15 mouse cellular contexts compared by ENCODE assay signal in genomic region chr17:40430446-40430845, GRCm38 (mm10).
DNase-seq lines count a peak whose midpoint lies in the region; ATAC-seq and TF ChIP-seq lines count a peak whose summit lies in the region.
"Had no signal": no experiment of that assay in that cellular context is flagged by ENCODE, and none has a peak within 500 bp of the region (broad histone marks: within the 10 kb centered on the region; RNA-seq: fewer than 3 reads in every experiment).

No protein-coding gene starts in this region.

- no peak overlapping the region for H3K27ac ChIP-seq in forebrain, embryonic 14.5 days (ENCODE audit: low read depth, low read length)
- no peak overlapping the region for H3K27ac ChIP-seq in forebrain, embryonic 13.5 days
- no peak overlapping the region for H3K27ac ChIP-seq in left cerebral cortex, adult 2 months
- H3K27ac ChIP-seq in MEL (ENCODE audit: control insufficient read depth, low read depth, low read length): no peak overlapping the region
- H3K27ac ChIP-seq: limb, embryonic 15.5 days; midbrain, embryonic 12.5 days had no signal

- no peaks in the 10 kb centered on the region for H3K4me1 ChIP-seq in forebrain, embryonic 14.5 days (ENCODE audit: control insufficient read depth, insufficient read depth, low read length)
- no peaks in the 10 kb centered on the region for H3K4me1 ChIP-seq in forebrain, embryonic 13.5 days
- H3K4me1 ChIP-seq in MEL (ENCODE audit: control insufficient read depth in 1 of 2, insufficient read depth in 2 of 2, low read length in 2 of 2): no peaks in the 10 kb centered on the region
- H3K4me1 ChIP-seq: limb, embryonic 15.5 days; midbrain, embryonic 12.5 days had no signal

- no peak for TF ChIP-seq POLR2A in MEL (IDR thresholded peaks at IDR 0.05; ENCODE audit: control insufficient read depth in 1 of 2, insufficient read depth in 1 of 2, low read depth in 1 of 2, low read length in 2 of 2, poor library complexity in 1 of 2)

- ATAC-seq in forebrain, embryonic 14.5 days: no peak
- ATAC-seq in forebrain, embryonic 13.5 days: no peak

- 29% methylated on average over 1 of the region's 1 CpGs for WGBS in forebrain, embryonic 14.5 days
- 41% methylated on average over 1 of the region's 1 CpGs for WGBS in forebrain, embryonic 13.5 days

- H3K9me3 ChIP-seq in forebrain, embryonic 14.5 days (replicated peaks; ENCODE audit: control insufficient read depth, low read length): no peaks in the 10 kb centered on the region
- no peaks in the 10 kb centered on the region for H3K9me3 ChIP-seq in forebrain, embryonic 13.5 days (replicated peaks)
- H3K9me3 ChIP-seq in MEL (replicated peaks; ENCODE audit: insufficient read depth, low read length): no peaks in the 10 kb centered on the region
- H3K9me3 ChIP-seq: limb, embryonic 15.5 days; midbrain, embryonic 12.5 days had no signal

- peak; percentile 29 for DNase-seq in forebrain, embryonic 14.5 days (ENCODE audit: low spot score)
- no peak for DNase-seq in left cerebral cortex, adult 2 months (ENCODE audit: extremely low spot score in 1 of 2, low spot score in 2 of 2)
- no peak for DNase-seq in left cerebral cortex, adult 18-20 months (ENCODE audit: low spot score in 2 of 2)
- DNase-seq in MEL (ENCODE audit: low read depth, low spot score): peak; percentile 61
- DNase-seq in embryo, embryonic 11 days: peak; percentile 18
- no peak for DNase-seq in cerebellum, adult 11 months
- DNase-seq in right cerebral cortex, postnatal 36 days (ENCODE audit: low spot score in 2 of 2): no peak
- DNase-seq: adrenal gland, postnatal 10 days; cerebellum, adult 18-20 months; gastrocnemius, postnatal 25 days; kidney, postnatal 4 days; lung, postnatal 10 days had no signal

- H3K27me3 ChIP-seq in forebrain, embryonic 14.5 days (replicated peaks; ENCODE audit: control insufficient read depth, insufficient read depth, low read length): no peaks in the 10 kb centered on the region
- H3K27me3 ChIP-seq in forebrain, embryonic 13.5 days: no peaks in the 10 kb centered on the region
- no peaks in the 10 kb centered on the region for H3K27me3 ChIP-seq in MEL (ENCODE audit: control insufficient read depth in 1 of 2, insufficient read depth in 2 of 2, low read length in 2 of 2)
- H3K27me3 ChIP-seq: limb, embryonic 15.5 days; midbrain, embryonic 12.5 days had no signal

- no peak overlapping the region for H3K4me2 ChIP-seq in forebrain, embryonic 14.5 days (ENCODE audit: low read length)
- H3K4me2 ChIP-seq in forebrain, embryonic 13.5 days: no peak overlapping the region
- H3K4me2 ChIP-seq: limb, embryonic 15.5 days; midbrain, embryonic 12.5 days had no signal

- TF ChIP-seq EP300 in MEL (IDR thresholded peaks at IDR 0.05; ENCODE audit: low read depth in 1 of 2, low read length in 2 of 2): no peak

- peak; percentile 68 for TF ChIP-seq RAD21 in MEL (IDR thresholded peaks at IDR 0.05; ENCODE audit: low read depth, low read length)

- no peak overlapping the region for H3K9ac ChIP-seq in forebrain, embryonic 14.5 days (ENCODE audit: low read length)
- H3K9ac ChIP-seq in forebrain, embryonic 13.5 days: no peak overlapping the region
- H3K9ac ChIP-seq in MEL (ENCODE audit: control insufficient read depth, low read depth, low read length, poor library complexity, severe bottlenecking): no peak overlapping the region
- H3K9ac ChIP-seq: limb, embryonic 15.5 days; midbrain, embryonic 12.5 days had no signal

- no peak overlapping the region for H3K4me3 ChIP-seq in forebrain, embryonic 14.5 days (ENCODE audit: low read depth, low read length)
- H3K4me3 ChIP-seq in forebrain, embryonic 13.5 days: no peak overlapping the region
- H3K4me3 ChIP-seq in left cerebral cortex, adult 2 months: no peak overlapping the region
- H3K4me3 ChIP-seq in MEL (ENCODE audit: control insufficient read depth in 1 of 2, insufficient read depth in 1 of 2, low read depth in 2 of 2, low read length in 2 of 2): no peak overlapping the region
- H3K4me3 ChIP-seq: limb, embryonic 15.5 days; midbrain, embryonic 12.5 days had no signal

- intact Hi-C loops in left cerebral cortex, adult 2 months (cut with DNase I): no loop called here

- TF ChIP-seq CTCF in left cerebral cortex, adult 2 months (IDR thresholded peaks at IDR 0.05): peak; percentile 60
- peak in 1 of 3 experiments; percentile 65; a peak in 3 of 6 replicates for TF ChIP-seq CTCF in MEL (IDR thresholded peaks at IDR 0.05 in 2 of 3, conservative IDR thresholded peaks at IDR 0.05 in 1 of 3; ENCODE audit: control insufficient read depth in 1 of 3, insufficient read depth in 1 of 3, low read depth in 2 of 3, low read length in 3 of 3, poor library complexity in 1 of 3, severe bottlenecking in 1 of 3)

- no peaks in the 10 kb centered on the region for H3K36me3 ChIP-seq in forebrain, embryonic 14.5 days (ENCODE audit: control insufficient read depth, insufficient read depth, low read length)
- no peaks in the 10 kb centered on the region for H3K36me3 ChIP-seq in forebrain, embryonic 13.5 days (ENCODE audit: poor library complexity, severe bottlenecking)
- no peaks in the 10 kb centered on the region for H3K36me3 ChIP-seq in MEL (ENCODE audit: control insufficient read depth in 1 of 2, insufficient read depth in 2 of 2, low read length in 2 of 2)
- H3K36me3 ChIP-seq: limb, embryonic 15.5 days; midbrain, embryonic 12.5 days had no signal

- no peaks in the 10 kb centered on the region for H3K79me2 ChIP-seq in MEL (ENCODE audit: control insufficient read depth, insufficient read depth, low read length, poor library complexity)

TF ChIP-seq in MEL, 35 proteins besides CTCF, POLR2A, EP300 and RAD21:
- TF ChIP-seq ZC3H11A (IDR thresholded peaks at IDR 0.05; ENCODE audit: low read depth, low read length): peak; percentile 51
- no peak for TF ChIP-seq POLR2AphosphoS2 (IDR thresholded peaks at IDR 0.05; ENCODE audit: low read length)
- TF ChIP-seq SMC3 (IDR thresholded peaks at IDR 0.05; ENCODE audit: low read depth, low read length): peak; percentile 83

Comparison
In these comparisons a context has a peak if more than half of its experiments do, and no peak if none do; other contexts are left out.
1. DNase-seq: peak in forebrain, embryonic 14.5 days (single experiment), MEL (single experiment) and embryo, embryonic 11 days (single experiment); none in left cerebral cortex, adult 2 months (0 of 2), left cerebral cortex, adult 18-20 months (0 of 2), cerebellum, adult 11 months (single experiment) and right cerebral cortex, postnatal 36 days (0 of 2).